Mouse (Mus musculus): ENCODE data around the gene Olfr1156.

Gene Olfr1156

GRCm38 (mm10) chr2:87953000-87953399, at the start of gene Olfr1156:
Olfr1156 (minus strand) TSS chr2:87953100.
- DNase-seq = no peak

GRCm38 (mm10) chr2:87989813-87990212, 36.9 kb upstream of the Olfr1156 start, which contains the start of gene Olfr1158:
Olfr1158 (plus strand) TSS chr2:87990113.
- DNase-seq = no peak

- no peak for DNase-seq
Measured at GRCm38 (mm10) chr2:87974563-87974962, 21.7 kb upstream of the Olfr1156 start, which contains the start of gene Olfr74. Olfr74 (minus strand) TSS chr2:87974663.

GRCm38 (mm10) chr2:87968199-87968598, 15.3 kb upstream of the Olfr1156 start, which contains the start of gene Olfr1157:
Olfr1157 (minus strand) TSS chr2:87968299.
- DNase-seq = no peak

GRCm38 (mm10) chr2:87945037-87945436, 7.9 kb downstream of the Olfr1156 start, which contains the start of gene Olfr1155:
Olfr1155 (minus strand) TSS chr2:87945137.
- DNase-seq = no peak

GRCm38 (mm10) chr2:87905066-87905465, 47.8 kb downstream of the Olfr1156 start, which contains the start of gene Olfr1154:
Olfr1154 (minus strand) TSS chr2:87905166.
- DNase-seq = no peak

Measured in right cerebral cortex, postnatal 14 days (tissue).